Mouse (Mus musculus) midbrain, postnatal 0 days (tissue): ENCODE results near the gene Lmnb2. TPM values are rescaled to one million over a fixed set of nuclear protein-coding genes. Genes with fewer than 3 reads are reported as not detected.

Experiments
- ATAC-seq: fragments of 200-750 bp; cut with Nextera tagmentation; 2 replicates; pipeline ENCODE4 v1.8.0; 2017; ENCODE audit warnings: moderate number of reproducible peaks, mild to moderate bottlenecking, moderate TSS enrichment, moderate library complexity; ENCODE audit not compliant: low FRiP score
- DNase-seq: peaks from one replicate; pipeline ENCODE4 v3.0.0-alpha.2; 2015; ENCODE audit warnings: low spot score
- H3K27ac ChIP-seq: fragments of 300-500 bp; sonication (generic); 2 replicates; pipeline ENCODE4 v1.5.1; 2014; ENCODE audit warnings: low read depth, mild to moderate bottlenecking, low read length, mixed read lengths
- H3K27me3 ChIP-seq: fragments of 300-500 bp; sonication (generic); 2 replicates; pipeline ENCODE4 v1.6.1; 2014; ENCODE audit warnings: low read length, control low read depth, mixed read lengths; ENCODE audit not compliant: insufficient read depth
- H3K36me3 ChIP-seq: fragments of 300-500 bp; sonication (generic); 2 replicates; pipeline ENCODE4 v1.6.1; 2014; ENCODE audit warnings: low read length, control low read depth, mixed read lengths; ENCODE audit not compliant: insufficient read depth
- H3K4me1 ChIP-seq: fragments of 300-500 bp; sonication (generic); 2 replicates; pipeline ENCODE4 v1.6.1; 2014; ENCODE audit warnings: mild to moderate bottlenecking, control low read depth, antibody characterized with exemption, low read length, mixed read lengths; ENCODE audit not compliant: insufficient read depth
- H3K4me2 ChIP-seq: fragments of 300-500 bp; sonication (generic); 2 replicates; pipeline ENCODE4 v1.6.1; 2014; ENCODE audit warnings: low read depth, mild to moderate bottlenecking, low read length, mixed read lengths; ENCODE audit not compliant: poor library complexity, severe bottlenecking
- H3K4me3 ChIP-seq: fragments of 300-500 bp; sonication (generic); 2 replicates; pipeline ENCODE4 v1.5.1; 2014; ENCODE audit warnings: low read depth, mild to moderate bottlenecking, low read length, moderate library complexity
- H3K9ac ChIP-seq: fragments of 300-500 bp; sonication (generic); replicated peaks from 2 replicates; pipeline ENCODE4 v1.6.1; 2014; ENCODE audit warnings: mild to moderate bottlenecking, low read length, moderate library complexity, mixed read lengths; ENCODE audit not compliant: poor library complexity, severe bottlenecking
- H3K9me3 ChIP-seq: fragments of 300-500 bp; sonication (generic); 2 replicates; pipeline ENCODE4 v1.6.1; 2016; ENCODE audit warnings: low read length, control low read depth
- CTCF ChIP-seq: IDR thresholded peaks from 2 replicates; pipeline ENCODE4 v1.5.1; 2016; ENCODE audit warnings: antibody characterized with exemption, mild to moderate bottlenecking
- WGBS: fragments of 180-500 bp; shearing (Covaris S2); extraction: QIAGEN DNeasy Blood & Tissue Kit; methylation state at CpG from one replicate; pipeline ENCODE4 v1.1.7; 2014; 5-methylcytosine and 5-hydroxymethylcytosine counted together
- polyA plus RNA-seq: library from polyadenylated mRNA; unstranded; fragments of >200 nt; fragmentation: Nextera tagmentation; extraction: Ambion mirVana; gene quantifications from 2 replicates; pipeline ENCODE4 v1.2.1, GENCODE M21; 2015
- total RNA-seq: library from RNA; depleted of rRNA; stranded (reverse); fragments of >200 nt; gene quantifications from 2 replicates; pipeline ENCODE4 v1.2.3, GENCODE M21; 2014

Gene Lmnb2
- total and polyA plus RNA-seq, 2 experiments from 2014 or later, result 22.6 to 47.3 TPM

DNA sequence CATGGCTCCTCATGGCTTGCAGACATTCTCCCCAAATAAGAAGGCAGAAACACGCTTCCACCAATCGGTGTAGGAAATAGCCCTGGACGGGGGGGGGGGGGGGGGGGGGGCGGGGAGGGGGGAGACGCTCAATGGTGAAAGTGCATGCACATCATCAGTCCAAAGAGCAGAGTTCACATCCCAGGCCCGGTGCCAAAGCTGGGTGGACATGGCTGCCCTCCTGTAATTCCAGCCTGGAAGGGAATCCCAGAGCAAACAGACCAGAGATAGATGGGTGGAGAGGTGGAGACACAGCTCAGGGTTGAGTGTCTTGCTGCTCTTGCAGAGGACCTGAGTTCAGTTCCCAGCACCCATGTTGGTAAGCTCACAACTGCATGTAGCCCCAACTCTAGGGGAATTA, 47.1 kb downstream of the Lmnb2 start:
- no peaks in the 10 kb centered on the region for H3K27me3 ChIP-seq
- H3K9ac ChIP-seq, result no peak overlapping the region
- no peaks in the 10 kb centered on the region for H3K9me3 ChIP-seq
- no peak overlapping the region for H3K27ac ChIP-seq
- no peak overlapping the region for H3K4me3 ChIP-seq
- no peaks in the 10 kb centered on the region for H3K4me1 ChIP-seq
- H3K36me3 ChIP-seq, result peaks cover 25% of the 10 kb centered on the region
- no peak for ATAC-seq
- 83% methylated on average over 2 of the region's 6 CpGs for WGBS
- no peak for DNase-seq
- TF ChIP-seq CTCF, result no peak
- H3K4me2 ChIP-seq, result no peak overlapping the region

GRCm38 (mm10) chr10:80864446-80864845, 53.6 kb downstream of the Lmnb2 start:
- H3K9ac ChIP-seq, result no peak overlapping the region
- DNase-seq, result peak; percentile 19
- no peak overlapping the region for H3K27ac ChIP-seq
- TF ChIP-seq CTCF, result no peak
- H3K36me3 ChIP-seq, result peaks cover 67% of the 10 kb centered on the region
- H3K4me2 ChIP-seq, result no peak overlapping the region
- no peak for ATAC-seq
- 83% methylated on average over 16 of the region's 16 CpGs for WGBS
- no peak overlapping the region for H3K4me3 ChIP-seq
- H3K4me1 ChIP-seq, result no peaks in the 10 kb centered on the region
- no peaks in the 10 kb centered on the region for H3K9me3 ChIP-seq
- no peaks in the 10 kb centered on the region for H3K27me3 ChIP-seq

DNA sequence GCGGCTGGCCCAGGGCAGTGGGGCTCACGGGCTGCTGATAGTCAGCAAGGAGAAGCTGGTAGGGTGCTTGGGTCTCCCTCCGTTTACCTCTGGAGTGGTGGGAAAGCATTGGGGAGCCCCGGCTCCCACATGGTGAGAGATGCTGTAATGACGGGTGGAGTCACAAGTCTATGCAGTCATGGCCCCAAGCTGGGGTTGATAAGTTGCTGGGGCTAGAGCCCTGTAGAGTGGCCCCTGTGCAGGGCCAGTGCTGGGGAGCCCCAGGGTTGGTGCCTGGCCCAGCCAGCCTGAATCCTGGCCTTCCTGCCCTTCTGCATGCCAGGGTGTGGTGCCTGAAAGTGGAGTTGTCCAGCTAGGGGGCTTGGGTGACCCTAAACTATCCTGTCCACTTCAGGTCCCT, 55.7 kb downstream of the Lmnb2 start:
- no peak overlapping the region for H3K4me2 ChIP-seq
- no peaks in the 10 kb centered on the region for H3K4me1 ChIP-seq
- H3K36me3 ChIP-seq, result peaks cover 55% of the 10 kb centered on the region
- no peak overlapping the region for H3K27ac ChIP-seq
- H3K27me3 ChIP-seq, result no peaks in the 10 kb centered on the region
- DNase-seq (no peak), ATAC-seq (no peak)
- H3K9ac ChIP-seq, result no peak overlapping the region
- no peaks in the 10 kb centered on the region for H3K9me3 ChIP-seq
- no peak for TF ChIP-seq CTCF
- H3K4me3 ChIP-seq, result no peak overlapping the region
- WGBS, result 94% methylated on average over 5 of the region's 5 CpGs

GRCm38 (mm10) chr10:80858350-80858935, 59.6 kb downstream of the Lmnb2 start:
- DNase-seq, result no peak
- Histone ChIP-seq H3K4me1 (peaks cover 19% of the 10 kb centered on the region), H3K36me3 (peaks cover 21% of the 10 kb centered on the region), H3K9ac (no peak overlapping the region), H3K27ac (no peak overlapping the region), H3K4me2 (no peak overlapping the region), H3K9me3 (no peaks in the 10 kb centered on the region), H3K4me3 (no peak overlapping the region), H3K27me3 (no peaks in the 10 kb centered on the region)
- 87% methylated on average over 7 of the region's 7 CpGs for WGBS
- TF ChIP-seq CTCF, result no peak
- ATAC-seq, result no peak

GRCm38 (mm10) chr10:80857848-80858247, 60.2 kb downstream of the Lmnb2 start:
- Histone ChIP-seq H3K4me1 (peaks cover 19% of the 10 kb centered on the region), H3K4me3 (no peak overlapping the region), H3K27me3 (no peaks in the 10 kb centered on the region), H3K4me2 (no peak overlapping the region), H3K9ac (no peak overlapping the region), H3K9me3 (no peaks in the 10 kb centered on the region), H3K27ac (peak overlapping the region; percentile 51; the same call in 1 of the 2 replicates), H3K36me3 (peaks cover 21% of the 10 kb centered on the region)
- no peak for ATAC-seq
- no peak for DNase-seq
- no peak for TF ChIP-seq CTCF
- whole genome bisulfite sequencing, result 70% methylated on average over 3 of the region's 3 CpGs

- ATAC-seq (no peak), DNase-seq (peak; percentile 53)
- 37% methylated on average over 8 of the region's 8 CpGs for WGBS
- no peak overlapping the region for H3K9ac ChIP-seq
- H3K27ac ChIP-seq, result no peak overlapping the region
- no peak for TF ChIP-seq CTCF
- no peaks in the 10 kb centered on the region for H3K9me3 ChIP-seq
- peaks cover 19% of the 10 kb centered on the region for H3K4me1 ChIP-seq
- H3K36me3 ChIP-seq, result peaks cover 19% of the 10 kb centered on the region
- no peaks in the 10 kb centered on the region for H3K27me3 ChIP-seq
- H3K4me2 ChIP-seq, result no peak overlapping the region; the same call in 1 of the 2 replicates
- H3K4me3 ChIP-seq, result no peak overlapping the region
Observed at GRCm38 (mm10) chr10:80857386-80857785, 60.7 kb downstream of the Lmnb2 start.
